Mouse (Mus musculus): ENCODE data around the gene Zcchc10. TPM values are rescaled to one million over a fixed set of nuclear protein-coding genes. Genes with fewer than 3 reads are reported as not detected.

Gene Zcchc10
- total and polyA plus RNA-seq, 2 experiments from 2014 or later: 0.89 to 13.6 TPM

- no peak for TF ChIP-seq CTCF (IDR thresholded peaks at IDR 0.05; ENCODE audit: low read depth)
- WGBS: 89% methylated on average over 2 of the region's 2 CpGs
Measured at GRCm38 (mm10) chr11:53367032-53367431, 42.6 kb downstream of the Zcchc10 start.

DNA sequence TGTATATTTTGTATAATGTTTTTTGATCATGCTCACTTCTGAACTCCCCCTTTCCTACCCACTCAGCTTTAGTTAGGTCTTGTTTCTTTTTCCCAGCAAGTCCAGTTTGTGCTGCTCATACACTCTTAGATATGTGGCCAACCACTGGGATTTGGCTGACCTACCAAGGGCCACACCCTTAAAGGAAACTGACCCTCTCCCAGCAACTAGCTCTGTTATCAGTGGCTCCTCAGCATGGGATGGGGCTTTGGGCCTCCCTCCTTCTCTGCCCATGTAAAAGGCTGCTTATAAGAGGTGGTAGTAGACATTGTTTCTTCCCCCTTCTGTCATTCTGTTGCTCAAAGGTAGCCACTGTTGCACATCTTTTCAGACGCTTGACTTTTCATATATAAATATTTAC is 54.4 kb downstream of the Zcchc10 start:
- DNase-seq (ENCODE audit: low spot score) (no peak), ATAC-seq (no peak)
- H3K9ac ChIP-seq (replicated peaks; ENCODE audit: low read length): no peak overlapping the region
- H3K27me3 ChIP-seq (ENCODE audit: insufficient read depth, low read length): no peaks in the 10 kb centered on the region
- no peaks in the 10 kb centered on the region for H3K9me3 ChIP-seq (ENCODE audit: low read length)
- WGBS: 88% methylated on average over 1 of the region's 1 CpGs
- TF ChIP-seq CTCF (IDR thresholded peaks at IDR 0.05; ENCODE audit: low read depth): no peak
- no peak overlapping the region for H3K27ac ChIP-seq
- peaks cover 3% of the 10 kb centered on the region; the same call in 1 of the 2 replicates for H3K36me3 ChIP-seq (ENCODE audit: insufficient read depth, low read length)
- no peaks in the 10 kb centered on the region for H3K4me1 ChIP-seq (ENCODE audit: insufficient read depth, low read length)
- H3K4me3 ChIP-seq (ENCODE audit: low read length): no peak overlapping the region
- H3K4me2 ChIP-seq (ENCODE audit: low read depth, low read length): no peak overlapping the region

More at GRCm38 (mm10) chr11:53367032-53367431, 42.6 kb downstream of the Zcchc10 start:
- no peak overlapping the region for H3K4me2 ChIP-seq (ENCODE audit: low read depth, low read length)
- H3K9ac ChIP-seq (replicated peaks; ENCODE audit: low read length): no peak overlapping the region
- H3K36me3 ChIP-seq (ENCODE audit: insufficient read depth, low read length): no peaks in the 10 kb centered on the region
- DNase-seq (ENCODE audit: low spot score) (no peak), ATAC-seq (no peak)
- no peak overlapping the region for H3K27ac ChIP-seq
- no peaks in the 10 kb centered on the region for H3K9me3 ChIP-seq (ENCODE audit: low read length)
- no peak overlapping the region for H3K4me3 ChIP-seq (ENCODE audit: low read length)
- H3K27me3 ChIP-seq (ENCODE audit: insufficient read depth, low read length): no peaks in the 10 kb centered on the region
- no peaks in the 10 kb centered on the region for H3K4me1 ChIP-seq (ENCODE audit: insufficient read depth, low read length)

Other genes with a start within 250 kb of the Zcchc10 start
- 79.4 and 92.9 TPM in 2 replicates for gene Hspa4, start 24.2 kb upstream of the Zcchc10 start, total RNA-seq (2014; rRNA removed)
- gene Hspa4, start 24.2 kb upstream of the Zcchc10 start, polyA plus RNA-seq (2015; fragmentation: Nextera tagmentation; extraction: Ambion mirVana): 50.8 and 54.2 TPM in 2 replicates
- 87.1 and 91.0 TPM in 2 replicates for gene Aff4, start 26.2 kb downstream of the Zcchc10 start, total RNA-seq (2014; rRNA removed)
- gene Aff4, start 26.2 kb downstream of the Zcchc10 start, polyA plus RNA-seq (2015; fragmentation: Nextera tagmentation; extraction: Ambion mirVana): 109 and 111 TPM in 2 replicates
- gene Leap2, start 98.5 kb downstream of the Zcchc10 start, total RNA-seq (2014; rRNA removed): not detected in 2 replicates
- gene Leap2, start 98.5 kb downstream of the Zcchc10 start, polyA plus RNA-seq (2015; fragmentation: Nextera tagmentation; extraction: Ambion mirVana): not detected in 2 replicates
- 20.4 and 38.9 TPM in 2 replicates for gene Uqcrq, start 106.2 kb downstream of the Zcchc10 start, total RNA-seq (2014; rRNA removed)
- gene Uqcrq, start 106.2 kb downstream of the Zcchc10 start, polyA plus RNA-seq (2015; fragmentation: Nextera tagmentation; extraction: Ambion mirVana): 1,041 and 1,049 TPM in 2 replicates
- 0.11 and 2.1 TPM in 2 replicates for gene Gdf9, start 106.3 kb downstream of the Zcchc10 start, total RNA-seq (2014; rRNA removed)
- 1.5 and 1.6 TPM in 2 replicates for gene Gdf9, start 106.3 kb downstream of the Zcchc10 start, polyA plus RNA-seq (2015; fragmentation: Nextera tagmentation; extraction: Ambion mirVana)
- gene Gm10447, start 132.4 kb downstream of the Zcchc10 start, total RNA-seq (2014; rRNA removed): not detected in 2 replicates
- gene Gm10447, start 132.4 kb downstream of the Zcchc10 start, polyA plus RNA-seq (2015; fragmentation: Nextera tagmentation; extraction: Ambion mirVana): 0.10 TPM in 1 of 2 replicates, not detected in the other
- gene Shroom1, start 132.5 kb downstream of the Zcchc10 start, total RNA-seq (2014; rRNA removed): 6.2 and 7.1 TPM in 2 replicates
- 2.4 and 2.9 TPM in 2 replicates for gene Shroom1, start 132.5 kb downstream of the Zcchc10 start, polyA plus RNA-seq (2015; fragmentation: Nextera tagmentation; extraction: Ambion mirVana)
- gene Gm9837, start 145.8 kb downstream of the Zcchc10 start, total RNA-seq (2014; rRNA removed): not detected in 2 replicates
- not detected in 2 replicates for gene Gm9837, start 145.8 kb downstream of the Zcchc10 start, polyA plus RNA-seq (2015; fragmentation: Nextera tagmentation; extraction: Ambion mirVana)
- gene Gm9945, start 155.5 kb downstream of the Zcchc10 start, total RNA-seq (2014; rRNA removed): not detected in 2 replicates
- gene Gm9945, start 155.5 kb downstream of the Zcchc10 start, polyA plus RNA-seq (2015; fragmentation: Nextera tagmentation; extraction: Ambion mirVana): 0.39 and 0.53 TPM in 2 replicates
- 8.7 and 10.6 TPM in 2 replicates for gene Sowaha, start 155.6 kb downstream of the Zcchc10 start, total RNA-seq (2014; rRNA removed)
- gene Sowaha, start 155.6 kb downstream of the Zcchc10 start, polyA plus RNA-seq (2015; fragmentation: Nextera tagmentation; extraction: Ambion mirVana): 4.1 and 4.2 TPM in 2 replicates
- gene Sept8, start 194.6 kb downstream of the Zcchc10 start, total RNA-seq (2014; rRNA removed): 55.3 and 56.6 TPM in 2 replicates
- gene Sept8, start 194.6 kb downstream of the Zcchc10 start, polyA plus RNA-seq (2015; fragmentation: Nextera tagmentation; extraction: Ambion mirVana): 19.1 and 20.9 TPM in 2 replicates
- gene Kif3a, start 242.7 kb downstream of the Zcchc10 start, total RNA-seq (2014; rRNA removed): 73.7 and 82.9 TPM in 2 replicates
- gene Kif3a, start 242.7 kb downstream of the Zcchc10 start, polyA plus RNA-seq (2015; fragmentation: Nextera tagmentation; extraction: Ambion mirVana): 332 and 344 TPM in 2 replicates

Measured in hindbrain, postnatal 0 days (tissue).